Mouse (Mus musculus) liver (tissue): ENCODE data around the gene Suclg2.

Experiments used
- DNase-seq: peaks from one replicate; pipeline ENCODE4 v3.0.0-alpha.2; 2020; ENCODE audit warnings: mixed read lengths

Gene Suclg2

GRCm38 (mm10) chr6:95552339-95552950 lies 166.2 kb downstream of the Suclg2 start:
- no peak for DNase-seq

GRCm38 (mm10) chr6:95551000-95551399 lies 167.6 kb downstream of the Suclg2 start:
- DNase-seq = no peak

- DNase-seq = no peak
These were observed 172.3 kb downstream of the Suclg2 start for GRCm38 (mm10) chr6:95546189-95546832.

- no peak for DNase-seq
These were observed 172.9 kb downstream of the Suclg2 start for GRCm38 (mm10) chr6:95545714-95546113.

GRCm38 (mm10) chr6:95545296-95545695 lies 173.3 kb downstream of the Suclg2 start:
- DNase-seq = no peak

- no peak for DNase-seq
These were observed 183.4 kb downstream of the Suclg2 start for GRCm38 (mm10) chr6:95535191-95535590.

- no peak for DNase-seq
These were observed 198.8 kb downstream of the Suclg2 start for GRCm38 (mm10) chr6:95519846-95520245.

- DNase-seq = no peak
These were observed 200.2 kb downstream of the Suclg2 start for GRCm38 (mm10) chr6:95518406-95518805.

- DNase-seq = no peak
These were observed 202.9 kb downstream of the Suclg2 start for GRCm38 (mm10) chr6:95515721-95516120.

- no peak for DNase-seq
These were observed 203.9 kb downstream of the Suclg2 start for GRCm38 (mm10) chr6:95514726-95515125.

GRCm38 (mm10) chr6:95511689-95512088 lies 206.9 kb downstream of the Suclg2 start:
- DNase-seq = no peak

GRCm38 (mm10) chr6:95500771-95501170 lies 217.8 kb downstream of the Suclg2 start:
- no peak for DNase-seq

- no peak for DNase-seq
These were observed 219.0 kb downstream of the Suclg2 start for GRCm38 (mm10) chr6:95499639-95500038.

GRCm38 (mm10) chr6:95492216-95492956 lies 226.2 kb downstream of the Suclg2 start:
- no peak for DNase-seq

- no peak for DNase-seq
These were observed 227.6 kb downstream of the Suclg2 start for GRCm38 (mm10) chr6:95491043-95491442.

GRCm38 (mm10) chr6:95485791-95486190 lies 232.8 kb downstream of the Suclg2 start:
- no peak for DNase-seq

- DNase-seq = peak; percentile 14
These were observed 234.3 kb downstream of the Suclg2 start for GRCm38 (mm10) chr6:95484183-95484818.

- DNase-seq = no peak
These were observed 234.9 kb downstream of the Suclg2 start for GRCm38 (mm10) chr6:95483686-95484085.

- no peak for DNase-seq
These were observed 235.5 kb downstream of the Suclg2 start for GRCm38 (mm10) chr6:95483127-95483526.

- no peak for DNase-seq
These were observed 238.8 kb downstream of the Suclg2 start for GRCm38 (mm10) chr6:95479801-95480200.

- DNase-seq = no peak
These were observed 249.1 kb downstream of the Suclg2 start for GRCm38 (mm10) chr6:95469521-95469920.

GRCm38 (mm10) chr6:95465322-95465721 lies 253.3 kb downstream of the Suclg2 start:
- DNase-seq = no peak

- no peak for DNase-seq
These were observed 259.2 kb downstream of the Suclg2 start for GRCm38 (mm10) chr6:95459372-95459771.

- DNase-seq = no peak
These were observed 272.4 kb downstream of the Suclg2 start for GRCm38 (mm10) chr6:95446151-95446550.
